Mouse (Mus musculus) MEL (cell line): ENCODE data around the gene Msi2. TPM values are rescaled to one million over a fixed set of nuclear protein-coding genes. Genes with fewer than 3 reads are reported as not detected.
A peak's percentile ranks its signal among the peaks of the same experiment; 100 is the strongest.

Source experiments
- DNase-seq: peaks from one replicate; pipeline ENCODE4 v3.0.0; 2011; ENCODE audit warnings: low read depth, low spot score
- H3K27ac ChIP-seq: 2 replicates; pipeline ENCODE4 v1.5.1; 2012; ENCODE audit warnings: low read depth, mild to moderate bottlenecking, control low read depth, low read length, moderate library complexity; ENCODE audit not compliant: control insufficient read depth
- H3K27me3 ChIP-seq, 2 experiments: fragments of 150-350 bp in 1 of 2; sonication (generic) in 1 of 2; 2 replicates each; pipeline ENCODE4 v1.6.1; 2012; ENCODE audit warnings: low read length in 2 of 2, mild to moderate bottlenecking in 2 of 2, improper control_type of control experiment in 1 of 2, moderate library complexity in 1 of 2; ENCODE audit not compliant: insufficient read depth in 2 of 2, control insufficient read depth in 1 of 2
- H3K36me3 ChIP-seq, 2 experiments: 2 replicates each; pipeline ENCODE4 v1.6.1; 2012 to 2014; ENCODE audit warnings: low read length in 2 of 2, improper control_type of control experiment in 1 of 2, inconsistent platforms in 1 of 2, mild to moderate bottlenecking in 1 of 2; ENCODE audit not compliant: insufficient read depth in 2 of 2, control insufficient read depth in 1 of 2
- H3K4me1 ChIP-seq, 2 experiments: fragments of 150-350 bp in 1 of 2; sonication (generic) in 1 of 2; 2 replicates each; pipeline ENCODE4 v1.6.1; 2012; ENCODE audit warnings: low read length in 2 of 2, improper control_type of control experiment in 1 of 2, mild to moderate bottlenecking in 1 of 2; ENCODE audit not compliant: insufficient read depth in 2 of 2, control insufficient read depth in 1 of 2
- H3K4me3 ChIP-seq, 2 experiments: fragments of 150-350 bp in 1 of 2; sonication (generic) in 1 of 2; 2 replicates each; pipeline ENCODE4 v1.5.1; 2012; ENCODE audit warnings: low read depth in 2 of 2, low read length in 2 of 2, mild to moderate bottlenecking in 2 of 2, moderate library complexity in 2 of 2, control low read depth in 1 of 2, improper control_type of control experiment in 1 of 2; ENCODE audit not compliant: control insufficient read depth in 1 of 2, insufficient read depth in 1 of 2
- H3K79me2 ChIP-seq: 2 replicates; pipeline ENCODE4 v1.6.1; 2012; ENCODE audit warnings: mild to moderate bottlenecking, low read length, moderate library complexity; ENCODE audit not compliant: control insufficient read depth, poor library complexity, insufficient read depth
- H3K9ac ChIP-seq: 2 replicates; pipeline ENCODE4 v1.6.1; 2012; ENCODE audit warnings: low read depth, mild to moderate bottlenecking, control low read depth, low read length, moderate library complexity; ENCODE audit not compliant: control insufficient read depth, poor library complexity, severe bottlenecking
- H3K9me3 ChIP-seq: fragments of 150-350 bp; sonication (generic); replicated peaks from 2 replicates; pipeline ENCODE4 v1.6.1; 2012; ENCODE audit warnings: mild to moderate bottlenecking, low read length, improper control_type of control experiment, moderate library complexity; ENCODE audit not compliant: insufficient read depth
- BHLHE40 ChIP-seq: IDR thresholded peaks from 2 replicates; pipeline ENCODE4 v1.6.1; 2012; ENCODE audit warnings: low read depth, mild to moderate bottlenecking, inconsistent platforms, low read length, improper control_type of control experiment, borderline replicate concordance
- E2F4 ChIP-seq: IDR thresholded peaks from 2 replicates; pipeline ENCODE4 v1.6.1; 2011; ENCODE audit warnings: low read depth, low read length, improper control_type of control experiment, borderline replicate concordance
- ELF1 ChIP-seq: IDR thresholded peaks from 2 replicates; pipeline ENCODE4 v1.6.1; 2014; ENCODE audit warnings: low read depth, mild to moderate bottlenecking, inconsistent platforms, low read length, improper control_type of control experiment, moderate library complexity
- HCFC1 ChIP-seq: IDR thresholded peaks from 2 replicates; pipeline ENCODE4 v1.6.1; 2012; ENCODE audit warnings: low read depth, mild to moderate bottlenecking, inconsistent platforms, low read length, improper control_type of control experiment, moderate library complexity
- JUND ChIP-seq: IDR thresholded peaks from 2 replicates; pipeline ENCODE4 v1.6.1; 2011; ENCODE audit warnings: low read depth, mild to moderate bottlenecking, improper control_type of control experiment, low read length
- MAFK ChIP-seq: IDR thresholded peaks from 2 replicates; pipeline ENCODE4 v1.6.1; 2011; ENCODE audit warnings: low read depth, mild to moderate bottlenecking, low read length, improper control_type of control experiment, borderline replicate concordance
- MAX ChIP-seq: IDR thresholded peaks from 2 replicates; pipeline ENCODE4 v1.6.1; 2011; ENCODE audit warnings: low read length, improper control_type of control experiment
- MAZ ChIP-seq: IDR thresholded peaks from 2 replicates; pipeline ENCODE4 v1.6.1; 2012; ENCODE audit warnings: low read depth, mild to moderate bottlenecking, inconsistent platforms, low read length, improper control_type of control experiment
- MEF2A ChIP-seq: IDR thresholded peaks from 2 replicates; pipeline ENCODE4 v1.6.1; 2014; ENCODE audit warnings: low read depth, mild to moderate bottlenecking, inconsistent platforms, low read length, improper control_type of control experiment; ENCODE audit not compliant: poor library complexity, insufficient replicate concordance, severe bottlenecking; ENCODE audit errors: extremely low read depth
- MXI1 ChIP-seq: IDR thresholded peaks from 2 replicates; pipeline ENCODE4 v1.6.1; 2011; ENCODE audit warnings: mild to moderate bottlenecking, low read depth, low read length, improper control_type of control experiment
- MYC ChIP-seq: IDR thresholded peaks from 2 replicates; pipeline ENCODE4 v1.6.1; 2011; ENCODE audit warnings: low read depth, mild to moderate bottlenecking, low read length, improper control_type of control experiment, moderate library complexity
- NELFE ChIP-seq: IDR thresholded peaks from 2 replicates; pipeline ENCODE4 v1.6.1; 2011; ENCODE audit warnings: low read depth, low read length, improper control_type of control experiment
- SIN3A ChIP-seq: IDR thresholded peaks from 2 replicates; pipeline ENCODE4 v1.6.1; 2012; ENCODE audit warnings: low read length, improper control_type of control experiment, inconsistent platforms
- SMC3 ChIP-seq: IDR thresholded peaks from 2 replicates; pipeline ENCODE4 v1.6.1; 2011; ENCODE audit warnings: low read depth, low read length, improper control_type of control experiment
- TAL1 ChIP-seq: IDR thresholded peaks from 2 replicates; pipeline ENCODE4 v1.6.1; 2012; ENCODE audit warnings: mild to moderate bottlenecking, inconsistent platforms, low read length, moderate library complexity, mixed read lengths
- TCF12 ChIP-seq: IDR thresholded peaks from 2 replicates; pipeline ENCODE4 v1.6.1; 2014; ENCODE audit warnings: low read depth, mild to moderate bottlenecking, inconsistent platforms, low read length, improper control_type of control experiment, moderate library complexity
- USF2 ChIP-seq, 2 experiments: IDR thresholded peaks; 2 replicates each; pipeline ENCODE4 v1.6.1; 2011 to 2012; ENCODE audit warnings: improper control_type of control experiment in 2 of 2, low read length in 2 of 2, borderline replicate concordance in 1 of 2, inconsistent platforms in 1 of 2, low read depth in 1 of 2, mild to moderate bottlenecking in 1 of 2; ENCODE audit not compliant: insufficient read depth in 1 of 2
- ZC3H11A ChIP-seq: IDR thresholded peaks from 2 replicates; pipeline ENCODE4 v1.6.1; 2012; ENCODE audit warnings: low read depth, mild to moderate bottlenecking, inconsistent platforms, low read length, improper control_type of control experiment
- ZNF384 ChIP-seq: IDR thresholded peaks from 2 replicates; pipeline ENCODE4 v1.6.1; 2012; ENCODE audit warnings: low read depth, mild to moderate bottlenecking, inconsistent platforms, low read length, improper control_type of control experiment
- polyA plus RNA-seq, 2 experiments: library from polyadenylated mRNA; stranded (reverse) in 1 of 2; unstranded in 1 of 2; fragments of >175 nt in 1 of 2; fragments of >200 nt in 1 of 2; gene quantifications; 2 replicates each; pipeline versions ENCODE4 v1.2.1 to v1.2.4; 2012; ENCODE audit warnings: low replicate concordance in 2 of 2, low read depth in 1 of 2; ENCODE audit not compliant: insufficient read length in 2 of 2, insufficient read depth in 1 of 2, missing spikeins in 1 of 2
- total RNA-seq: library from RNA; depleted of rRNA; stranded (reverse); fragments of 300-350 nt; gene quantifications from 2 replicates; pipeline ENCODE4 v1.2.3, GENCODE M21; 2012

The Msi2 gene
- total and polyA plus RNA-seq, 3 experiments: 16.2 to 29.7 TPM; not detected in 1

DNA sequence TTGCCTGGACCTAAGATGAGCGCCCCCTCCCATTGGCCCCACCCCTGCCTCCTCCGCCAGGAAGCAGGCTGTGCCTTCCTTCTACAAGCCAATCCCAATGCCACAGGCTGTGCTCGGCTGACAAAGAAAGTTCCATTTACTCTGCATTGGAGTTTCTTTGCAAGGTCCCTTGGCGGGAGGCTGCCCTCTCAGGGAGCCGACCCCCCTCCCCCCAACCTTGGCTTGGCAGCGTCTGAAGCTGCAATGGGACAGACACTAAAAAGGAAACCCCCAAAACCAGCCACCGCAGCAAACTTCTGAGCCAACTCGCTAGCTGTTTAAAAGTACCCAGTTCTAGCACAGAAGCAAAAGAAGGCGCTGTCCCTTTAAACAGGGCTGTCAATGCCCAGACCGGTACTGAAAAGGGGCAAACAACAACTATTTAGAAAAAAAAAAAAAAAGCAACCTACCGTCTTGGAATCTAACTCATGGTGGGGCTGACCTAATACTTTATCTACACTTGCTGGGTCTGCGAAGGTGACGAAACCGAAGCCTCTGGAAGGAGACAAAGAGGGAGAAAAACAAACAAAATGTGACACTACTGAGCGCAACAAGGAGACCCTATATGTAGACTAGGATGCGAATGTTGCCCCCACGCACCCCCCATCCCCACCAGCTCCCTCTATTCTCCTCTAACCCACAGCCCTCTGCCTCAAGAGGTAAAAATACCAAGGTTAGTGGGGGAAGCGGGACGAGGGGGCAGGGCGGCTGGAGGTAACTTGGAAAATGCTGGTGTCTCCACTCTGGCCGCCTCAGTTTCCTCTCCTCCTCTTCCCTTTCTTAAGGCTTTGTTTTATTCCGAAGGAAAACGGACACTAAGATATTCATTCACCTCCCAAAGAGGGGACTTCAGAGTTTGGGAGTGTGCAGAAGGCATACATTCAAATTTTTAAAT is 2.0 kb downstream of the Msi2 start:
- H3K9ac ChIP-seq: peak overlapping the region; percentile 91
- peaks cover 10 to 18% of the 10 kb centered on the region in 2 experiments for H3K4me1 ChIP-seq
- TF ChIP-seq ELF1: no peak
- peak; percentile 36; the same call in 1 of the 2 replicates for TF ChIP-seq MXI1
- TF ChIP-seq MYC: no peak
- TF ChIP-seq SIN3A: peak; percentile 41
- no peak for TF ChIP-seq E2F4
- peak; percentile 71 for TF ChIP-seq ZNF384
- no peak for TF ChIP-seq MEF2A
- peak; percentile 16; the same call in 1 of the 2 replicates for TF ChIP-seq MAZ
- DNase-seq: peak; percentile 50
- H3K79me2 ChIP-seq: peaks cover 14% of the 10 kb centered on the region
- no peaks in the 10 kb centered on the region for H3K9me3 ChIP-seq
- H3K4me3 ChIP-seq: peak overlapping the region; percentile 67 to 88
- H3K27me3 ChIP-seq: no peaks in the 10 kb centered on the region
- peaks cover 2 to 22% of the 10 kb centered on the region in 2 experiments; a peak in 3 of 4 replicates for H3K36me3 ChIP-seq
- no peak overlapping the region for H3K27ac ChIP-seq

DNA sequence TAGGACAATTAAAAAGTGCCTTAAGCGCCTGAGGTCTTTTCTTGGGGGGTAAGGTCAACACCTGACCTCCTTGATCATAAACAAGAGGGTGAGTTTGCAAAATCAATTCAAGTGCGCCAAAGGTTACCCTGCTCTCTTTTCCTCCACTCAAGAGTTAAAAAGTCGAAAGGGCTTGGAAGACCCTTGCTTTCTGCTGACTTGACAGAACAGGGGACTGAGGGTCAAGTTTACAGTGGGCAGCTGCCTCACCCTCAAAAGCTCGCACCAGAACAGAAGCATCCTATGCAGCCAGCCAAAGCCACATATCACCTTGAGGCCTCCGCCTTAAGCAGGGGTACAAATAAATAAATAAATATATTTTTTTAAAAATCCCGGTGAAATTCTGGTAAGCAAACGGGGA is 3.0 kb downstream of the Msi2 start:
- Histone ChIP-seq H3K36me3 (peaks cover 2 to 22% of the 10 kb centered on the region in 2 experiments; a peak in 3 of 4 replicates), H3K27me3 (no peaks in the 10 kb centered on the region), H3K4me1 (peaks cover 10 to 16% of the 10 kb centered on the region in 2 experiments)
- TF ChIP-seq TCF12: no peak
- TF ChIP-seq BHLHE40: no peak
- no peak for TF ChIP-seq ZC3H11A
- TF ChIP-seq NELFE: no peak
- no peak for TF ChIP-seq HCFC1
- no peak for TF ChIP-seq E2F4
- TF ChIP-seq SIN3A: no peak
- no peak for TF ChIP-seq USF2 (IDR thresholded peaks at IDR 0.05; ENCODE audit: borderline replicate concordance in 1 of 2, insufficient read depth in 1 of 2, low read depth in 1 of 2, low read length in 2 of 2)
- TF ChIP-seq TAL1: no peak
- no peak for TF ChIP-seq JUND
- TF ChIP-seq MAFK: no peak
- no peak for TF ChIP-seq MAX
- no peak for TF ChIP-seq SMC3
- TF ChIP-seq, all 39 proteins: peak for 0
- Histone ChIP-seq H3K9ac (no peak overlapping the region), H3K4me3 (no peak overlapping the region), H3K27ac (no peak overlapping the region), H3K9me3 (no peaks in the 10 kb centered on the region), H3K79me2 (peaks cover 14% of the 10 kb centered on the region)
- no peak for DNase-seq
